Mouse (Mus musculus): Measurements from ENCODE around the gene Arfgap3. TPM values are rescaled to one million over a fixed set of nuclear protein-coding genes. Genes with fewer than 3 reads are reported as not detected.
"Not testable (repeated sequence)": the region's sequence is repeated elsewhere in the genome, so short reads cannot be mapped to it uniquely, and the experiment has no call there.

Gene Arfgap3
- polyA plus RNA-seq, 1 experiment from 2014 or later = 44.2 TPM

- H3K36me3 ChIP-seq = no peaks in the 10 kb centered on the region
- H3K9me3 ChIP-seq (replicated peaks) = 0 out of 2 replicates have a peak, but pooled peaks cover 4% of the 10 kb centered on the region
- H3K4me1 ChIP-seq = no peaks in the 10 kb centered on the region
- H3K27me3 ChIP-seq = no peaks in the 10 kb centered on the region
- no peak overlapping the region for H3K27ac ChIP-seq
- ATAC-seq (ENCODE audit: low FRiP score) = no peak
- H3K9ac ChIP-seq = no peak overlapping the region
- H3K4me3 ChIP-seq = no peak overlapping the region
- 86% methylated on average over 8 of the region's 8 CpGs for WGBS
- H3K4me2 ChIP-seq (replicated peaks) = no peak overlapping the region
Observed at GRCm38 (mm10) chr15:83284828-83285227, 65.2 kb downstream of the Arfgap3 start.

- 65% methylated on average over 5 of the region's 5 CpGs for WGBS
- Histone ChIP-seq H3K4me3 (no peak overlapping the region), H3K27ac (no peak overlapping the region), H3K9ac (no peak overlapping the region), H3K27me3 (no peaks in the 10 kb centered on the region), H3K36me3 (no peaks in the 10 kb centered on the region), H3K4me2 (replicated peaks) (no peak overlapping the region), H3K9me3 (replicated peaks) (0 out of 2 replicates have a peak, but pooled peaks cover 4% of the 10 kb centered on the region), H3K4me1 (no peaks in the 10 kb centered on the region)
- no peak for ATAC-seq (ENCODE audit: low FRiP score)
Observed at GRCm38 (mm10) chr15:83282397-83282796, 67.7 kb downstream of the Arfgap3 start.

GRCm38 (mm10) chr15:83281303-83281702 lies 68.7 kb downstream of the Arfgap3 start:
- Histone ChIP-seq H3K9me3 (replicated peaks) (0 out of 2 replicates have a peak, but pooled peaks cover 3% of the 10 kb centered on the region), H3K9ac (no peak overlapping the region), H3K27me3 (no peaks in the 10 kb centered on the region), H3K36me3 (no peaks in the 10 kb centered on the region), H3K4me1 (no peaks in the 10 kb centered on the region), H3K27ac (no peak overlapping the region), H3K4me2 (replicated peaks) (no peak overlapping the region), H3K4me3 (no peak overlapping the region)
- 79% methylated on average over 11 of the region's 11 CpGs for WGBS
- no peak for ATAC-seq (ENCODE audit: low FRiP score)

- ATAC-seq (ENCODE audit: low FRiP score) = no peak
- H3K4me2 ChIP-seq (replicated peaks) = no peak overlapping the region
- H3K36me3 ChIP-seq = no peaks in the 10 kb centered on the region
- WGBS = 89% methylated on average over 5 of the region's 5 CpGs
- H3K27me3 ChIP-seq = no peaks in the 10 kb centered on the region
- no peak overlapping the region for H3K4me3 ChIP-seq
- H3K9me3 ChIP-seq (replicated peaks) = 0 out of 2 replicates have a peak, but pooled peaks cover 4% of the 10 kb centered on the region
- no peaks in the 10 kb centered on the region for H3K4me1 ChIP-seq
- no peak overlapping the region for H3K27ac ChIP-seq
- H3K9ac ChIP-seq = no peak overlapping the region
Observed at GRCm38 (mm10) chr15:83278579-83278978, 71.5 kb downstream of the Arfgap3 start.

- no peak overlapping the region for H3K4me2 ChIP-seq (replicated peaks)
- H3K4me3 ChIP-seq = no peak overlapping the region
- 0 out of 2 replicates have a peak, but pooled peaks cover 4% of the 10 kb centered on the region for H3K9me3 ChIP-seq (replicated peaks)
- H3K4me1 ChIP-seq = no peaks in the 10 kb centered on the region
- H3K27ac ChIP-seq = no peak overlapping the region
- no peak overlapping the region for H3K9ac ChIP-seq
- WGBS = 92% methylated on average over 4 of the region's 4 CpGs
- H3K36me3 ChIP-seq = no peaks in the 10 kb centered on the region
- ATAC-seq (ENCODE audit: low FRiP score) = no peak
- H3K27me3 ChIP-seq = no peaks in the 10 kb centered on the region
Observed at GRCm38 (mm10) chr15:83277451-83277850, 72.6 kb downstream of the Arfgap3 start.

- H3K36me3 ChIP-seq; H3K4me3 ChIP-seq; H3K4me2 ChIP-seq (replicated peaks); H3K9ac ChIP-seq; H3K27ac ChIP-seq; H3K9me3 ChIP-seq (replicated peaks); H3K27me3 ChIP-seq; H3K4me1 ChIP-seq; ATAC-seq (ENCODE audit: low FRiP score): not testable (repeated sequence)
Observed at GRCm38 (mm10) chr15:83274237-83274636, 75.8 kb downstream of the Arfgap3 start.

GRCm38 (mm10) chr15:83273017-83273416 lies 77.0 kb downstream of the Arfgap3 start:
- Histone ChIP-seq H3K4me2 (replicated peaks) (no peak overlapping the region), H3K9me3 (replicated peaks) (0 out of 2 replicates have a peak, but pooled peaks cover 4% of the 10 kb centered on the region), H3K27ac (no peak overlapping the region), H3K27me3 (no peaks in the 10 kb centered on the region), H3K36me3 (no peaks in the 10 kb centered on the region), H3K4me1 (no peaks in the 10 kb centered on the region), H3K4me3 (no peak overlapping the region), H3K9ac (no peak overlapping the region)
- no peak for ATAC-seq (ENCODE audit: low FRiP score)
- 92% methylated on average over 2 of the region's 2 CpGs for WGBS

GRCm38 (mm10) chr15:83271221-83271620 lies 78.8 kb downstream of the Arfgap3 start:
- not testable (repeated sequence) for ATAC-seq (ENCODE audit: low FRiP score); H3K36me3 ChIP-seq; H3K27me3 ChIP-seq; H3K27ac ChIP-seq; H3K9ac ChIP-seq; H3K4me1 ChIP-seq; H3K4me3 ChIP-seq; H3K4me2 ChIP-seq (replicated peaks); H3K9me3 ChIP-seq (replicated peaks)
- 28% methylated on average over 9 of the region's 9 CpGs for WGBS

GRCm38 (mm10) chr15:83269985-83270384 lies 80.1 kb downstream of the Arfgap3 start:
- not testable (repeated sequence) for H3K9ac ChIP-seq; H3K27me3 ChIP-seq; H3K4me3 ChIP-seq; ATAC-seq (ENCODE audit: low FRiP score); H3K9me3 ChIP-seq (replicated peaks); H3K4me1 ChIP-seq; H3K36me3 ChIP-seq; H3K4me2 ChIP-seq (replicated peaks); H3K27ac ChIP-seq
- WGBS = 93% methylated on average over 6 of the region's 6 CpGs

GRCm38 (mm10) chr15:83268428-83268827 lies 81.6 kb downstream of the Arfgap3 start:
- H3K27ac ChIP-seq; H3K4me3 ChIP-seq; H3K9ac ChIP-seq; H3K27me3 ChIP-seq; H3K36me3 ChIP-seq; H3K4me1 ChIP-seq; H3K9me3 ChIP-seq (replicated peaks); H3K4me2 ChIP-seq (replicated peaks); ATAC-seq (ENCODE audit: low FRiP score): not testable (repeated sequence)
- 56% methylated on average over 7 of the region's 7 CpGs for WGBS

GRCm38 (mm10) chr15:83265269-83265668 lies 84.8 kb downstream of the Arfgap3 start:
- Histone ChIP-seq H3K4me3 (no peak overlapping the region), H3K9me3 (replicated peaks) (no peaks in the 10 kb centered on the region), H3K9ac (no peak overlapping the region), H3K4me2 (replicated peaks) (no peak overlapping the region), H3K36me3 (no peaks in the 10 kb centered on the region), H3K27ac (no peak overlapping the region), H3K27me3 (no peaks in the 10 kb centered on the region), H3K4me1 (no peaks in the 10 kb centered on the region)
- WGBS = 35% methylated on average over 1 of the region's 1 CpGs
- no peak for ATAC-seq (ENCODE audit: low FRiP score)

- Histone ChIP-seq H3K36me3 (no peaks in the 10 kb centered on the region), H3K4me3 (no peak overlapping the region), H3K4me1 (no peaks in the 10 kb centered on the region), H3K4me2 (replicated peaks) (no peak overlapping the region), H3K9ac (no peak overlapping the region), H3K9me3 (replicated peaks) (no peaks in the 10 kb centered on the region), H3K27ac (no peak overlapping the region), H3K27me3 (no peaks in the 10 kb centered on the region)
- no peak for ATAC-seq (ENCODE audit: low FRiP score)
- WGBS = 78% methylated on average over 5 of the region's 5 CpGs
Observed at GRCm38 (mm10) chr15:83263405-83263804, 86.6 kb downstream of the Arfgap3 start.

- H3K4me1 ChIP-seq = no peaks in the 10 kb centered on the region
- H3K9ac ChIP-seq = no peak overlapping the region
- no peak overlapping the region for H3K4me3 ChIP-seq
- no peaks in the 10 kb centered on the region for H3K9me3 ChIP-seq (replicated peaks)
- no peak overlapping the region for H3K4me2 ChIP-seq (replicated peaks)
- peaks cover 4% of the 10 kb centered on the region; the same call in 1 of the 2 replicates for H3K27me3 ChIP-seq
- no peak overlapping the region for H3K27ac ChIP-seq
- no peak for ATAC-seq (ENCODE audit: low FRiP score)
- 80% methylated on average over 13 of the region's 13 CpGs for WGBS
- no peaks in the 10 kb centered on the region for H3K36me3 ChIP-seq
Observed at GRCm38 (mm10) chr15:83257906-83258305, 92.1 kb downstream of the Arfgap3 start.
